Mouse (Mus musculus) common myeloid progenitor, adult 5-6 weeks (primary cell): ENCODE data around the gene Spint3. TPM values are rescaled to one million over a fixed set of nuclear protein-coding genes. Genes with fewer than 3 reads are reported as not detected.
"Not testable (repeated sequence)": the region's sequence is repeated elsewhere in the genome, so short reads cannot be mapped to it uniquely, and the experiment has no call there.

ENCODE experiments used
- ATAC-seq: replicated peaks from 2 replicates; pipeline ENCODE4 v1.8.0; 2016; ENCODE audit warnings: low read depth, mild to moderate bottlenecking, moderate TSS enrichment, inconsistent platforms; ENCODE audit not compliant: poor library complexity, severe bottlenecking
- total RNA-seq: library from RNA; stranded (forward); fragments of 200-1000, 187-1606 nt; gene quantifications from 2 replicates; pipeline ENCODE4 v1.2.3, GENCODE M21; 2017

Gene Spint3
- not detected in 2 replicates for total RNA-seq

DNA sequence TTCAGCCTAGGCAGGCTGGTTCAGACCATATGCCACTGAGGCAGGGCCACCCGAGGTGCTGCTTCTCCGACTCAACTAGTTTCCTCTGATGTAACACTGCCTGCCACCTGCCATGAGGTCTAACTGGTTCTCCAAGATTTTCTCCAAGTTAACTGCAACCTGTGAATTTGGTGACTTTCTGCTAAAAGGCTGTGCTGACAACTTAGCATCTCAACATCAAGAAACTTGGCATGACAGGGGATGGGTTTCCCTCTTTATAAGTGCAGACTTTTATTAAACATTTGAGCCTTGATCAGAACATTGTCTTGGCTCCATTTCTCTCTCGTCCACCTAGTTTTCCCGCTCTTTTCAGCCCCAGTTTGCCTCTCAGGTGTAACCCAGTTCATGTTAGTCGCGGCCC is at the start of gene Spint3:
Gene Spint3, minus strand, starts transcription at position 101 of the 400 bp plus-strand sequence.
- not testable (repeated sequence) for ATAC-seq

DNA sequence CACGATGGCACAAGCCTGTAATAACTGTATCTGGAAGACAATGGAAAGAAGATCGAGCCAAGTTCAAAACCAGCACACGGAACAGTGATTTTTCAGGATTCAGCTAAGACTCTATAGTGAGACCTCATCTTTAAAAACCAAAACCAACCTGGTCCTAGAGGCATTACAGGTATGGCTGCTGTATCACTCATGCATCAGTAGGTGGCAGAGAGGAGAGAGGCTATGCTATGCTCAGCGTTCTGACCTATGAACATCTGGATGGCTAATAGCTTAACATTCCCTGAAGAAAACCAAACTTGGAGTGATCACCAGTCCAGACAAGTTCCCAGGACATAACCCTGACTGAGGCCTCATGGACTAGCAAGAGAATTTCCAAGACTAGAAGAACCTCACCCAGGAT is 48.5 kb upstream of the Spint3 start:
- ATAC-seq, result no peak

- ATAC-seq, result no peak
These were observed 45.8 kb upstream of the Spint3 start for GRCm38 (mm10) chr2:164619050-164619449.

DNA sequence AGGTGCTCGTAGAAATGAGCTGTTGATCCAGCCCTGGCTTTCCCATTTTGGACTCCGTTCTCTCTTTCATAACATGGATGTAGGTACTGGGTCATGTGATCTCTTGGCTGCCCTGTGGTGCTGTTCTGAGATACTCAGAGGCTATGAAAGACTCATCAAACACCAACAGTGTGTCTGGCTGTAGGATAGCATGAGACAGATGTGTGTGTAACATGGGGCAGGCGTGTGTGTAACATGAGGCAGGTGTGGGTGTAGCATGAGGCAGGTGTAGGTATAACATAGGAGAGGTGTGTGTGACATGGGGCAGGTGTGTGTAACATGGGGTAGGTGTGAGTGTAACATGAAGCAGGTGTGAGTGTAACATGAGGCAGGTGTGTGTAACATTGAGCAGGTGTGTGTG is 42.1 kb upstream of the Spint3 start:
- no peak for ATAC-seq

DNA sequence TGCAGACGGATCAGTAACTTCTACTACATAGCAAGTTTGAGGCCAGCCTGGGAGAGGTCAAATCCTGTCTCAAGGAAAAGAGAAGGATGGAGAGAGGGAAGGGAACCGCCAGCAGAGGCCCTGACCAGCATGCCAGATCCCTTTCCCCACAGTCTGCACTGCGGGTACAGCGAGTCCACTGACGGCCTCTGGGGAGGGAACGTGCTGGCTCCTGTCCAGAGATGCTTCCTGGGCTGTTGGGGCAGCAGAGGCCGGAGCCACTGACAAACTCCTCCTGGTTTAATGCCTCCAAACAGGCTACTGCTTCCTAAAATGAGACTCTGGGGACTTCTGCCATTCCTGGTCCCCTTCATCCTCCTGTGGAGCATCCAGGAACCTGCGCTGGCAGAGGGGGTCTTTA is 40.2 kb upstream of the Spint3 start, which contains the start of the genes Wfdc6b and Wfdc8:
Gene Wfdc6b, plus strand, starts transcription at position 52 of the 400 bp plus-strand sequence.
Gene Wfdc8, minus strand, starts transcription at position 156 of the 400 bp plus-strand sequence.
- not testable (repeated sequence) for ATAC-seq

DNA sequence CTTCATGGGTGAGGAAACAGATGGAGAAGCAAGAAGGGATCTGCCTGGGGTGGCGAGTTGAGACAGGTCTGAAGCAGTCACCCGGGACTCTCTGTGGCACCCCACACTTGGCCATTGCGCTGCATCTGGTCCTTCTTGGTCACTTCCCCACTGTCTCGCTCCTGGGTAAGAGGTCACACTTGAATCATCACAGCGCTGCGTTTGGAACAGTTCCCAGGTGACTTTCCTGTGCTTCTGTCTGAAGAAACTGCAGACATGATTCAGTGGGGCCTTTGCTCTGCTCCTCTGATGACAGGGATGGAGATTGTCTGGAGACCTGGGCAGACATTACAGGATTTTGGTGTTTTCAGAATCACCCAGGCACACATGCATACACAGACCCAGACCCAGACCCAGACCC is 35.5 kb upstream of the Spint3 start:
- no peak for ATAC-seq

DNA sequence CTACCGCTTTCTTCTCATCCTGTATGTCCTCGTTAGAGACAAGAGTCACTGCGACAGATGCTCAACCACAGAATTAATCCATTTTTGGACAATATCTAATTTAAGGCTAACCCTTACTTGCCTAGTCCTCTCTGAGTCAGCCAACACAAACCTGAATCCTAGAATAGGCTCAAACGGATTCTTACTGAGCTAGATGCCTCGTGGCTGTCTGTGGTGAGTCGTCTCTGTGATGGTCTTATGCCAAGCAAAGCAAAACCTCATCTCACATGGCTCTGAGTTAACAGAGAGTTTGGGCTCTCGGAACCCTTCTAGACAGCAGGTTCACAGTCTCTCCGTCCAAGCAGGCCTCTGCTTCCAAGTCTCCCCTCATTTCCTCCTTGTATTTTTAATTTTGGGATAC is 31.2 kb upstream of the Spint3 start:
- no peak for ATAC-seq

DNA sequence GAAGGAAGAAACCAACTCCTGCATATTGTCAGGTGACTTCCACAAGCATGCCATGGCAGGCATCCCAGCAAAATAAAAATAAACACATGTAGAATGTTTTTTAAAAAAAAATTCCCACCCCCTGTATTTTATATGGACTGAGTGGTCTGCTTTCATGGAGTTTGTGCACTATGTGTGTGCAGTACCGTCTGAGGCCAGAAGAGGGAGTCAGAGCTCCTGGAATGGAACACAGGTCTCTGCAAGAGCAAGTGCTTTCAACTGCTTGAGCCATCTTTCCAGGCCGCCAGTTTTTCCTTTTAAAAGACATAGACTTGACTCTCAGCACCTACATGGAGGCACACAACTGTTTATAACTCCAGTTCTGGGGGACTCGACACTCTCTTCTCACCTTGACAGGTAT is 30.2 kb upstream of the Spint3 start:
- ATAC-seq, result no peak

DNA sequence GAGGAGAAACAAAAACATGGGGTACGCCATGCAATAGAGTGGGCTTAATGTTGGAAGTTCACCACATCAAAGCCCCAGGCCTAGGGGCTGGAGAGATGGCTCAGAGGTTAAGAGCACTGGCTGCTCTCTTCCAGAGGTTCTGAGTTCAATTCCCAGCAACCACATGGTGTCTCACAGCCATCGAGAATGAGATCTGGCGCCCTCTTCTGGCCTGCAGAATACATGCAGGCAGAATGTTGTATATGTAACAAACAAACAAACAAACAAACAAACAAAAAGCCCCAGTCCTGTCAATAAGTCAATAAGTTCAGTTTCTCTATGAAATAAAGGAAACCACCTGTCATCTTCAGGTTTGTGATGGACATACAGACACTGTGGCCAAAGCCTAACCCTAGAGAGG is 26.9 kb upstream of the Spint3 start:
- no peak for ATAC-seq

- ATAC-seq, result no peak
These were observed 20.2 kb upstream of the Spint3 start, which contains the start of gene Eppin for GRCm38 (mm10) chr2:164593494-164593893. Gene Eppin, minus strand, starts transcription at chr2:164593594.

GRCm38 (mm10) chr2:164592014-164592413 is 18.8 kb upstream of the Spint3 start:
- ATAC-seq, result peak; percentile 81

- not testable (repeated sequence) for ATAC-seq
These were observed 11.9 kb upstream of the Spint3 start, which contains the start of gene Wfdc6a for GRCm38 (mm10) chr2:164585025-164585725. Gene Wfdc6a, minus strand, starts transcription at chr2:164585447.

GRCm38 (mm10) chr2:164567460-164567859 is 5.8 kb downstream of the Spint3 start:
- no peak for ATAC-seq

DNA sequence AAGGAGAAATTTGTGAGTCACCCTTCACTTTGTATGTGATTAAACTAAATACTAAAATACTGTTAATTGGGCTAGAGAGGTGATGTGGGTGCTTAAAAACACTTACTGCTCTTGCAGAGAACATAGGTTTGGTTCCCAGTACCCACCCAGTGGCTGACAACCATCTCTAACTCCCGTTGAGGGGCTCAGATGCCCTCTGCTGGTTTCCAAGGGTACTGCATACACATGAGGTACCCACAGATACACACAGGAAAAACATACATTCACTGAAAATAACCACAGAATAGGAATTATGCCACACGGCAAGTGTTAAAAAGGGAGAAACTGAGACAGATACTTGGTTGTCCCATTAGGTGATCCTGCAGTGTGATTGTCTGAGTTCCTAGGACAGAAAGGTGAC is 6.3 kb downstream of the Spint3 start:
- ATAC-seq, result no peak

DNA sequence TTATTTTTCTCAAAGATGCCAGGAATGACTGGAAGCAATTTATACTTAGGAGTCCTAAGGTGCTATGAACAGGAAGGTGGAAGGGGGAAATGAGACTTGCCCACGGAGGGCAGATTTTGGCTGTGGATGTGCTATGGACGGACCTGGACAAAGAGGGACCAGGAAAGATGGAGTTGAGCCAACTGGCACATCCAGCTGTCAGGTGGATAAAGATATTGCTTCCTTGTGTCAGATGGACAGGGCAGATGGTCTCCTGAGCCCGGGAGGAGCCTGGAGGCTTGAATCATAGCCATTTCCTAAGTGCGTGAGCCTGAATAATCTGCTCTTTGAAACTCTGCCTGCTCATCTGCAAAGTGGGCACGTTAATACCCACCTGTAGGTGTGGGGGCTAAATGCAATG is 8.9 kb downstream of the Spint3 start:
- no peak for ATAC-seq

- ATAC-seq, result peak; percentile 65
These were observed 9.8 kb downstream of the Spint3 start for GRCm38 (mm10) chr2:164563339-164564038.

GRCm38 (mm10) chr2:164562391-164563188 is 10.7 kb downstream of the Spint3 start, which contains the start of gene Wfdc2:
Gene Wfdc2, plus strand, starts transcription at chr2:164562413.
- no peak for ATAC-seq

DNA sequence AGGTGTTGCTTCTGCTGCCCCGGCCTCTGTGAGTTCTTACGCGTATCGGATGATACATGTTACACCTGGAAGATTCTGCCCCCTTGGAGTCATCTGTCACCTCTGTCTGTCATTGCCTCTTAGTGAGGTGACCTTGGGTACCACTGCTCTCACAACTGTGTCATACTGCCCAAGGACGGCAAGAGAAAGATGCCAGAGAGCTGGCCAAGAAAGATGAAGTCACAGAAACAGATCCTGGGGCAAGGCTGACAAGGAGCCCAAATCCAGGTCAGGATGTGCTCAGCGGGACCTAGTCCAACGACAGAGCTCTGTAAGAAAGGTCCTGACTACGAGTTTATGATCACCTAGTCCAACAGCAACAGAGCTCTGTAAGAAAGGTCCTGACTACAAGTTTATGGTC is 13.2 kb downstream of the Spint3 start:
- no peak for ATAC-seq

DNA sequence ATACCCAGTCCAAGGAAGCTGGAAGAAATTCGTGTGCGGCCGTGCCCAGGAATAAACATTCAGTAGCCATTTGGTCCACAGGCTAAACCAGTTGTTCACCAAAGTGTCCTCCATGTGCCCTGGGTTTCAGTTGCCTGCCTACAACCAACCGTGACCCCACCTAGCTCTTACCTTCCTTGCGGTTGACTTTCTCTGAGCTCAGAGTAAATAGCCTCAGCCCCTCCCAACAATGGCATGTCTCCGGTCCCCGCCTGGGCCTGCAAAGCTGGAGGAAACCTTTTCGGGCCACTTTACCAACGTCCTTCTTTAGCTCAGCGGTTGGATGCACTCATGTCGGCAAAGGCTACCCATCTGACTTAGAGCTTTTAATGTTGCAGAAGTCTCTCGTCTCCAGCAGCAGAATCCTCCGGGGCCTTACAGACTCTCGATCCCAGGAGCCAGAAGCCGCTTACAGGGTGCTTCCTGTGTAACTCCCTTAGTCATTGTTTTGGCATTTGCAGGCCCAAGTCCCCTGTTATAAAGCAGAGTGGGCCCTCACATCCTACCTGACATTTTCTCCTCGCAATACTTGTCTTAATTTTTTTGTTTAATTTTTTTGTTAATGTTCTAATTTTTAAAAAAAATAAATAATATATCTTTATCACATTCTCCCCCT is 14.1 kb downstream of the Spint3 start:
- ATAC-seq, result peak; percentile 39

GRCm38 (mm10) chr2:164558426-164558825 is 14.8 kb downstream of the Spint3 start:
- ATAC-seq, result no peak
